Mouse (Mus musculus) C2C12 (cell line): Measurements from ENCODE around the gene Olfr1042. TPM values are rescaled to one million over a fixed set of nuclear protein-coding genes. Genes with fewer than 3 reads are reported as not detected.
"Not testable (repeated sequence)": the region's sequence is repeated elsewhere in the genome, so short reads cannot be mapped to it uniquely, and the experiment has no call there.

Experiments used
- H3K27me3 ChIP-seq: one replicate; pipeline ENCODE4 v1.6.1; 2011; ENCODE audit not compliant: control insufficient read depth, insufficient read depth, insufficient read length
- H3K36me3 ChIP-seq: one replicate; pipeline ENCODE4 v1.6.1; 2011; ENCODE audit not compliant: control insufficient read depth, insufficient read depth
- H3K4me3 ChIP-seq: one replicate; pipeline ENCODE4 v1.5.1; 2011; ENCODE audit warnings: mild to moderate bottlenecking, control low read depth; ENCODE audit not compliant: poor library complexity, insufficient read depth, severe bottlenecking
- H3K79me2 ChIP-seq: one replicate; pipeline ENCODE4 v1.6.1; 2011; ENCODE audit not compliant: control insufficient read depth, insufficient read depth
- H3K79me3 ChIP-seq: one replicate; pipeline ENCODE4 v1.6.1; 2011; ENCODE audit warnings: low read depth, control low read depth
- H3ac ChIP-seq: one replicate; pipeline ENCODE3; 2011; ENCODE audit warnings: low read depth; ENCODE audit not compliant: control insufficient read depth, insufficient read length
- CEBPB ChIP-seq: IDR thresholded peaks from one replicate; pipeline ENCODE4 v1.6.1; 2011; ENCODE audit warnings: low read depth, mild to moderate bottlenecking, control low read depth, moderate library complexity
- CTCF ChIP-seq: IDR thresholded peaks from one replicate; pipeline ENCODE4 v1.5.1; 2011; ENCODE audit not compliant: control insufficient read depth, insufficient read depth, insufficient read length
- FOSL1 ChIP-seq: IDR thresholded peaks from one replicate; pipeline ENCODE4 v1.8.0; 2011; ENCODE audit warnings: mild to moderate bottlenecking, low read length; ENCODE audit not compliant: poor library complexity, insufficient read depth, severe bottlenecking
- MAX ChIP-seq: IDR thresholded peaks from one replicate; pipeline ENCODE4 v1.6.1; 2011; ENCODE audit warnings: mild to moderate bottlenecking, control low read depth
- MYOD1 ChIP-seq: IDR thresholded peaks from one replicate; pipeline ENCODE4 v1.6.1; 2011; ENCODE audit warnings: low read depth; ENCODE audit not compliant: control insufficient read depth, insufficient read length
- MYOG ChIP-seq: IDR thresholded peaks from one replicate; pipeline ENCODE4 v1.6.1; 2011; ENCODE audit not compliant: control insufficient read depth, insufficient read length; ENCODE audit errors: extremely low read depth
- USF1 ChIP-seq: IDR thresholded peaks from one replicate; pipeline ENCODE4 v1.6.1; 2011; ENCODE audit warnings: low read depth, mild to moderate bottlenecking, control low read depth, moderate library complexity
- polyA plus RNA-seq: library from polyadenylated mRNA; unstranded; fragments of >200 nt; fragmentation: generic; extraction: Trizol; gene quantifications from one replicate; pipeline ENCODE4 v1.2.1, GENCODE M21; 2012; ENCODE audit warnings: missing spikeins

Gene Olfr1042
- polyA plus RNA-seq, 1 experiment, result not detected

DNA sequence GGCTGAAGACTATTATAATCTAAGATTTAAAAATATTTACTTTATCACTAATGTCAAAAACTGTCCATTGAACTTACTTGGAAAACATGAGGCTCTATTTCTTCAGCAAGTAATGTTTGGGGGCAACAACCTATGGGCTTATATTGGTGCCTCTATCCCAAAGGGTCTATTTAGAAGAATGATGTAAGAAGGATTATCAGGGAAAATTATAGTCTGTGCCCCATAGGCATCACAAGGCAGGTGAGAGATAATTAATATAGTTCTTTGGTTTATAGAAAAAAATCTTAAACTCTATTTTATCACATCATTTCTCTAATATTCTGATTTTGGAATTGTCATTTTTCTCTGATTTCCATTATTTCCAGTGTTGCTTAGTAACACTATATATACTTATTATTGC is 16.1 kb upstream of the Olfr1042 start, which contains the start of gene Olfr1044:
Gene Olfr1044, minus strand, starts transcription at position 101 of the 400 bp plus-strand sequence.
- Histone ChIP-seq H3K36me3 (no peaks in the 10 kb centered on the region), H3K4me3 (no peak within 1 kb of the TSS), H3ac (no peak within 1 kb of the TSS), H3K79me3 (no peaks in the 10 kb centered on the region), H3K27me3 (no peaks in the 10 kb centered on the region), H3K79me2 (no peaks in the 10 kb centered on the region)
- TF ChIP-seq USF1, result no peak
- no peak for TF ChIP-seq MYOG
- no peak for TF ChIP-seq MYOD1
- no peak for TF ChIP-seq CEBPB
- TF ChIP-seq FOSL1, result no peak
- TF ChIP-seq MAX, result no peak
- no peak for TF ChIP-seq CTCF

GRCm38 (mm10) chr2:86175422-86175821 is 13.8 kb upstream of the Olfr1042 start:
- H3K27me3 ChIP-seq, H3K79me3 ChIP-seq, H3K36me3 ChIP-seq, H3K4me3 ChIP-seq, H3ac ChIP-seq, H3K79me2 ChIP-seq: not testable (repeated sequence)

DNA sequence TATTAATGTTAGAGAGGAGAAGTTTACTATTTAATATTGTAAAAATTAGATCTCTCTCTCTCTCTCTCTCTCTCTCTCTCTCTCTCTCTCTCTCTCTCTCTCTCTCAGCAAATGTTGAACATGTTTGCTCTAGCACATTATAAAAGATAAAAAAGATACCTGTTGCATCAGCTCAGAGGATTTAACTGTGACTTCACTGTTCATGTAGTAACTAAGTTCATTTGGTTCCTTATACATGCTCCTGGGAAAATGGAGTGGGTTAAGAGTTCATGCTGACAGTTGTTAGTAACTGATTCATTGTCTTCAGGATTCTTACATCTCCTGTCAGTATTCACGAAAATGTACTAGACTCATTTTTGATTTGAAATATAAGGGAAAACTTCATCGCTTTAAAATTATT is 5.8 kb upstream of the Olfr1042 start, which contains the start of gene Olfr1043:
Gene Olfr1043, minus strand, starts transcription at position 101 of the 400 bp plus-strand sequence.
- H3K36me3 ChIP-seq, result no peaks in the 10 kb centered on the region
- no peaks in the 10 kb centered on the region for H3K27me3 ChIP-seq
- no peak within 1 kb of the TSS for H3K4me3 ChIP-seq
- no peaks in the 10 kb centered on the region for H3K79me2 ChIP-seq
- H3K79me3 ChIP-seq, result no peaks in the 10 kb centered on the region
- no peak within 1 kb of the TSS for H3ac ChIP-seq
- TF ChIP-seq CTCF (no peak), USF1 (no peak), CEBPB (no peak), MYOD1 (no peak), MYOG (no peak), FOSL1 (no peak), MAX (no peak)

- Histone ChIP-seq H3K36me3 (no peaks in the 10 kb centered on the region), H3ac (no peak within 1 kb of the TSS), H3K4me3 (no peak within 1 kb of the TSS), H3K79me3 (no peaks in the 10 kb centered on the region), H3K27me3 (no peaks in the 10 kb centered on the region), H3K79me2 (no peaks in the 10 kb centered on the region)
- TF ChIP-seq FOSL1 (no peak), MAX (no peak), MYOG (no peak), CTCF (no peak), MYOD1 (no peak), CEBPB (no peak), USF1 (no peak)
Measured at GRCm38 (mm10) chr2:86146632-86147031, 15.0 kb downstream of the Olfr1042 start, which contains the start of gene Olfr1040. Olfr1040 (minus strand) TSS chr2:86146732.

DNA sequence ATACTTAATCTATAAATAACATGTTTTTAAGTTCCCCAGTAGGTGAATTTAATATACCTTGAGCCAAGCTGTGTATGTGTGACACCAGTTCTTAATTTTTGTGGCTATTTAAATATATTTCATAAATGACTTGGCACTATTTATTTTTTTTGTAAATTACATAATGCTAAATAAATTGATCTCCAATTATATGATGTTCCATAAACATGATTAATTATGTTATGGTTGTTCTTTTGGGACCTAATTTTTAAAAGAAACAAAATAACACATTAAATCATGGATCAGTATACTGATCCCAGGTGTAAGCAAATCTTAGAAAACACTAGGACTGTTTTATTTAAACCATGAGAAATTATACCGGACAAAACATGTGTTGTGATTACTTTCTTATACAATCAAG is 25.8 kb downstream of the Olfr1042 start, which contains the start of gene Olfr1039:
Gene Olfr1039, minus strand, starts transcription at position 101 of the 400 bp plus-strand sequence.
- H3K36me3 ChIP-seq, result no peaks in the 10 kb centered on the region
- no peaks in the 10 kb centered on the region for H3K27me3 ChIP-seq
- TF ChIP-seq MAX (no peak), FOSL1 (no peak), CTCF (no peak), MYOD1 (no peak), USF1 (no peak)
- H3K79me2 ChIP-seq, result no peaks in the 10 kb centered on the region
- no peak within 1 kb of the TSS for H3ac ChIP-seq
- no peaks in the 10 kb centered on the region for H3K79me3 ChIP-seq
- H3K4me3 ChIP-seq, result no peak within 1 kb of the TSS

Other genes starting within 250 kb of the Olfr1042 start
- not detected for gene Olfr1025-ps1, start 246.6 kb downstream of the Olfr1042 start, polyA plus RNA-seq
- gene Olfr1026, start 240.3 kb downstream of the Olfr1042 start, polyA plus RNA-seq, result not detected
- gene Olfr1028, start 211.4 kb downstream of the Olfr1042 start, polyA plus RNA-seq, result not detected
- gene Olfr1029, start 187.9 kb downstream of the Olfr1042 start, polyA plus RNA-seq, result not detected
- not detected for gene Olfr1030, start 182.6 kb downstream of the Olfr1042 start, polyA plus RNA-seq
- gene Olfr1031, start 171.5 kb downstream of the Olfr1042 start, polyA plus RNA-seq, result not detected
- not detected for gene Olfr1032, start 156.3 kb downstream of the Olfr1042 start, polyA plus RNA-seq
- not detected for gene Olfr1033, start 141.2 kb downstream of the Olfr1042 start, polyA plus RNA-seq
- not detected for gene Olfr1034, start 116.0 kb downstream of the Olfr1042 start, polyA plus RNA-seq
- gene Olfr1036, start 87.8 kb downstream of the Olfr1042 start, polyA plus RNA-seq, result not detected
- gene Olfr1037, start 74.5 kb downstream of the Olfr1042 start, polyA plus RNA-seq, result not detected
- not detected for gene Olfr1039, start 25.9 kb downstream of the Olfr1042 start, polyA plus RNA-seq
- not detected for gene Olfr1040, start 15.1 kb downstream of the Olfr1042 start, polyA plus RNA-seq
- not detected for gene Olfr1043, start 5.7 kb upstream of the Olfr1042 start, polyA plus RNA-seq
- not detected for gene Olfr1044, start 16.0 kb upstream of the Olfr1042 start, polyA plus RNA-seq
- not detected for gene Olfr52, start 23.8 kb upstream of the Olfr1042 start, polyA plus RNA-seq
- not detected for gene Olfr1045, start 41.2 kb upstream of the Olfr1042 start, polyA plus RNA-seq
- not detected for gene Olfr1046, start 57.5 kb upstream of the Olfr1042 start, polyA plus RNA-seq
- not detected for gene Olfr1047, start 69.6 kb upstream of the Olfr1042 start, polyA plus RNA-seq
- gene Olfr1048, start 78.5 kb upstream of the Olfr1042 start, polyA plus RNA-seq, result not detected
- not detected for gene Olfr1049, start 96.5 kb upstream of the Olfr1042 start, polyA plus RNA-seq
- gene Olfr1051, start 117.2 kb upstream of the Olfr1042 start, polyA plus RNA-seq, result not detected
- gene Olfr1052, start 130.6 kb upstream of the Olfr1042 start, polyA plus RNA-seq, result not detected
- gene Olfr1053, start 153.4 kb upstream of the Olfr1042 start, polyA plus RNA-seq, result not detected
- not detected for gene Olfr1054, start 173.6 kb upstream of the Olfr1042 start, polyA plus RNA-seq
- not detected for gene Olfr1055, start 188.4 kb upstream of the Olfr1042 start, polyA plus RNA-seq
- gene Olfr1056, start 200.6 kb upstream of the Olfr1042 start, polyA plus RNA-seq, result not detected
- gene Olfr1057, start 216.6 kb upstream of the Olfr1042 start, polyA plus RNA-seq, result not detected
- not detected for gene Olfr1058, start 226.7 kb upstream of the Olfr1042 start, polyA plus RNA-seq